Mouse (Mus musculus): Measurements from ENCODE around the gene Ppp5c. TPM values are rescaled to one million over a fixed set of nuclear protein-coding genes. Genes with fewer than 3 reads are reported as not detected.

Ppp5c gene
- polyA plus RNA-seq, 1 experiment from 2014 or later = 112 TPM

DNA sequence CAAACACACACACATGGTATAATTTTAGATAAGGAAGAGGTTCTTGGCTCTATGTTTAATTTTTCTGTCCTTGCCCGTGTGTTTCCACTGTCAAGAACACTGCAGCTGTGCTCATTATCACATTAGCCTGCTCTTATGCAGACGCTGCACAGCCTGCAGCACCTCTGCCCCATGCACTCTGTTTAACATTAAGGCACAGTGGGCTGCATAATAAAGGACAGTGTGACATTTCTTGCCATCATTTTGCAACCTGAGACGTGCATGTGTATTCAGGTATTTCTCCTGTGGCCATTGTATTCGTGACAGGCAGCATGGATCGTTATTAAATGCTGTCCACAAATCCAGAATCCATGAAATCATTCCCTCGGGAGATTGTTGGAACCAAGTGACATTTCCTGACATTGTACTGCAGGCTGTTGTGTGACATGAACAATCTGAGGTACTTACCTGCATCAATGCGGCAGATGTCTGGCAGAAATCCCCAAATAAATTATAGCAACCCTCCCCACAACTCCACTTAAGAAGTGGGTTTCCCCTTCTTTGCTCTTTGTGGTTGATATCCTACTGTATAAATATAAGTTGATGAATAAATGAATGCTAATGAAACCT, 40.1 kb downstream of the Ppp5c start:
- no peaks in the 10 kb centered on the region for H3K9me3 ChIP-seq (ENCODE audit: control insufficient read depth, low read length)
- peak; percentile 51; the same call in 1 of the 2 replicates for ATAC-seq (ENCODE audit: low FRiP score, low TSS enrichment)
- peak; percentile 71 for DNase-seq
- H3K27me3 ChIP-seq (ENCODE audit: control insufficient read depth, insufficient read depth, low read length) = no peaks in the 10 kb centered on the region
- no peaks in the 10 kb centered on the region for H3K36me3 ChIP-seq (ENCODE audit: control insufficient read depth, insufficient read depth, low read length)
- H3K27ac ChIP-seq (replicated peaks; ENCODE audit: low read depth, low read length) = peak overlapping the region; percentile 89
- peak overlapping the region; percentile 33 for H3K4me2 ChIP-seq (ENCODE audit: low read length)
- H3K9ac ChIP-seq (replicated peaks; ENCODE audit: low read length) = peak overlapping the region; percentile 34; the same call in 1 of the 2 replicates
- WGBS = 26% methylated on average over 7 of the region's 7 CpGs
- H3K4me3 ChIP-seq (replicated peaks; ENCODE audit: low read depth, low read length) = no peak overlapping the region
- peaks cover 38% of the 10 kb centered on the region for H3K4me1 ChIP-seq (ENCODE audit: control insufficient read depth, insufficient read depth, low read length)

DNA sequence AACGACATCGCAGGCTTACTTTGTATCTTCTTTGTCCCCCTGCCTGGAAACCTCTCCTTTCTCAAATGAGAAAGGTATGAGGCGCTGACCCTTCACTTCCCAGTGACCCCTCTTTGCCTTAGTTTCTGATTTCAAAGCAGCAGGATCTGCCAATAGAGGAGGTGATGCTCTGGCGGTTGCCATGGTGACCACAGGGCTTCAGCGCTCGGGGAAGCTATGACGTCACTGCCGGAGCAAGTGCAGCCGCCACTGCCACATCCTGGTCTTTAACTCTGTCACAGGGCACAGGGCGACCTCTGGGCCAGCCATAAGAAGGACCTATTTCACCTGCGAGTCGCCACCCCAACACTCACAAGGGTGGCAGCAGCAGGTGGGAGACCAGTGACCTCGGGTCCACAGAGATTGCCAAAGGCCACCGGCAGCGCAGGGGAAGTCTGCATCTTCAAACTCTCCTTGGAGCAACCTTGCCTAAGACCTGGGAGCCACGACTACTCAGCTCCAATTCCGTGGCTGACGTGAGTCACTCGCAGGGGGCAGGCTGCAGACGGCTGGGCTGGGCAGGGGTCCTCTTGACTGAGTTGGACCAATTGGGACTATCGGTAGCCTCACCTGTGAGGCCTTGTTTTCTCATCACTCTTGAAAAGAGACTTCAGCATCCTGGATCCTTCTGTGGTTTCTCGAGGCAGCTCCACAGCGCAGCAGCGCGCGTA, 44.7 kb downstream of the Ppp5c start, which contains the start of gene Gm42372:
Gene Gm42372, plus strand, starts transcription at position 228 of the 710 bp plus-strand sequence.
- peak within 1 kb of the TSS; percentile 86 for H3K4me2 ChIP-seq (ENCODE audit: low read length)
- peak; percentile 96 for DNase-seq

DNA sequence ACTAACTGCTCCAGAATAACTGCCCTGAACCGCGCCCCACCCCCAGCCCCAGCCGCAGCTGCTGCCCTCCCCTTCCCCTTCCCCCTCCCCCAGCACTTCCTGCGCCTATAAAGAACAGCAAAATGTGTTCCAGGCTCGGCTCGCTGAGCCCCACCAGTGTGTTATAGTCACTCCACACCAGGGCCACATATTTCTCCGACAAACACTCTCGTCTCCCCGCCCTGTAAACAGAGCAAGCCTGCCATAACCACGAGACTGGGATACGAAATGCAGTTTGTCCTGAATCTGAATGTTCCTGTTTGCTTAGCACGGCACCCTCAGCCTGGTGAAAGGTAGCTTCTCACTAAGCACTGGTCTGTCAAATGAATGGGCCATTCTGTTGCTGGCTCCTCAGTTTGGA, 47.4 kb downstream of the Ppp5c start:
- Histone ChIP-seq H3K4me2 (ENCODE audit: low read length) (peak overlapping the region; percentile 40), H3K4me3 (replicated peaks; ENCODE audit: low read depth, low read length) (no peak overlapping the region), H3K9me3 (ENCODE audit: control insufficient read depth, low read length) (no peaks in the 10 kb centered on the region), H3K9ac (replicated peaks; ENCODE audit: low read length) (peak overlapping the region; percentile 37; the same call in 1 of the 2 replicates), H3K27me3 (ENCODE audit: control insufficient read depth, insufficient read depth, low read length) (no peaks in the 10 kb centered on the region), H3K27ac (replicated peaks; ENCODE audit: low read depth, low read length) (peak overlapping the region; percentile 55), H3K4me1 (ENCODE audit: control insufficient read depth, insufficient read depth, low read length) (peaks cover 26% of the 10 kb centered on the region; the same call in 1 of the 2 replicates), H3K36me3 (ENCODE audit: control insufficient read depth, insufficient read depth, low read length) (no peaks in the 10 kb centered on the region)
- WGBS = 9% methylated on average over 12 of the region's 12 CpGs
- ATAC-seq (ENCODE audit: low FRiP score, low TSS enrichment) (no peak), DNase-seq (peak; percentile 52)

More for the DNA sequence above, 44.7 kb downstream of the Ppp5c start, which contains the start of gene Gm42372:
- Histone ChIP-seq H3K4me3 (replicated peaks; ENCODE audit: low read depth, low read length) (peak within 1 kb of the TSS; percentile 45), H3K9ac (replicated peaks; ENCODE audit: low read length) (peak within 1 kb of the TSS; percentile 67), H3K9me3 (ENCODE audit: control insufficient read depth, low read length) (no peaks in the 10 kb centered on the region), H3K27ac (replicated peaks; ENCODE audit: low read depth, low read length) (peak within 1 kb of the TSS; percentile 71), H3K4me1 (ENCODE audit: control insufficient read depth, insufficient read depth, low read length) (peaks cover 37% of the 10 kb centered on the region; the same call in 1 of the 2 replicates), H3K36me3 (ENCODE audit: control insufficient read depth, insufficient read depth, low read length) (no peaks in the 10 kb centered on the region), H3K27me3 (ENCODE audit: control insufficient read depth, insufficient read depth, low read length) (no peaks in the 10 kb centered on the region)
- peak; percentile 82 for ATAC-seq (ENCODE audit: low FRiP score, low TSS enrichment)
- 17% methylated on average over 26 of the region's 26 CpGs for WGBS

DNA sequence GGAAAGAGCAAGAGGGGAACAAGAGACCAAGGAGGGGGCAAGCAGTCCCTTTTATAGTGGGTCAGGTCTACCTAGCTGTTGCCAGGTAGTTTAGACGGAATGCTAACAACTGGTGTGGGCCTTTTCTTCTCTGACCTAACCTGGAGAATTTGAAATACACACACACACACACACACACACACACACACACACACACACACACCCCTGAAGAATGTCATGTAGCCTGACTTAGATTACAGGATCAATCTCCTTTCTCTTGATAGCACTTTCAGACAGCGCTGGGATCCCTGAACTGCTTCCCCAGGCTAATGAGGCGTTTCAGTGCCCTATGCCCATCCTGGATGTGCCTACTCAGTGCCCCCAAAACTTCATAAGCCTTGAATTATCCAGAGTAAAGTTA, 49.1 kb downstream of the Ppp5c start:
- Histone ChIP-seq H3K9ac (replicated peaks; ENCODE audit: low read length) (no peak overlapping the region), H3K9me3 (ENCODE audit: control insufficient read depth, low read length) (no peaks in the 10 kb centered on the region), H3K27ac (replicated peaks; ENCODE audit: low read depth, low read length) (no peak overlapping the region), H3K4me1 (ENCODE audit: control insufficient read depth, insufficient read depth, low read length) (peaks cover 22% of the 10 kb centered on the region; the same call in 1 of the 2 replicates), H3K4me2 (ENCODE audit: low read length) (no peak overlapping the region), H3K4me3 (replicated peaks; ENCODE audit: low read depth, low read length) (no peak overlapping the region), H3K27me3 (ENCODE audit: control insufficient read depth, insufficient read depth, low read length) (no peaks in the 10 kb centered on the region), H3K36me3 (ENCODE audit: control insufficient read depth, insufficient read depth, low read length) (no peaks in the 10 kb centered on the region)
- DNase-seq = no peak
- WGBS = 81% methylated on average over 3 of the region's 3 CpGs
- no peak for ATAC-seq (ENCODE audit: low FRiP score, low TSS enrichment)

DNA sequence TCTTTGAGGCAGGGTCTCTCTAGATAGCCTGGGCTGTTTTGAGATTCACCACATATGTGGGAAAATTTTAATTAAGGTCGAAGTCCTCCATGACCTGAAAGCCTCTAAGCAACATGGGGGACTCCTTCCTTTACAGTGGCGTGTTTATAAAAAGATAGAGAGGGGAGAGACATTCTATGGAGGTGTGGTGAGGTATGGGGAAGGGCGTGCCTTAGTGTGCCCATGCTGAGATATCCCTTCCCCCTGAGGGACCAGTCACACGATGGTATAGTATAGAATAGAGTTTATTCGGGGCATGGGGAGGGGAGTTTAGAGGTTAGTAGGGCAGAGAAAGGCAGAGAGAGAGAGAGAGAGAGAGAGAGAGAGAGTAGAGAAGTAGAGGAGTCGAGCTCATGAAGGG, 49.6 kb downstream of the Ppp5c start:
- H3K36me3 ChIP-seq (ENCODE audit: control insufficient read depth, insufficient read depth, low read length) = no peaks in the 10 kb centered on the region
- ATAC-seq (ENCODE audit: low FRiP score, low TSS enrichment) (no peak), DNase-seq (no peak)
- H3K4me3 ChIP-seq (replicated peaks; ENCODE audit: low read depth, low read length) = no peak overlapping the region
- no peak overlapping the region for H3K9ac ChIP-seq (replicated peaks; ENCODE audit: low read length)
- WGBS = 80% methylated on average over 6 of the region's 6 CpGs
- H3K9me3 ChIP-seq (ENCODE audit: control insufficient read depth, low read length) = no peaks in the 10 kb centered on the region
- H3K27ac ChIP-seq (replicated peaks; ENCODE audit: low read depth, low read length) = no peak overlapping the region
- H3K4me1 ChIP-seq (ENCODE audit: control insufficient read depth, insufficient read depth, low read length) = peaks cover 18% of the 10 kb centered on the region; the same call in 1 of the 2 replicates
- no peak overlapping the region for H3K4me2 ChIP-seq (ENCODE audit: low read length)
- no peaks in the 10 kb centered on the region for H3K27me3 ChIP-seq (ENCODE audit: control insufficient read depth, insufficient read depth, low read length)

DNA sequence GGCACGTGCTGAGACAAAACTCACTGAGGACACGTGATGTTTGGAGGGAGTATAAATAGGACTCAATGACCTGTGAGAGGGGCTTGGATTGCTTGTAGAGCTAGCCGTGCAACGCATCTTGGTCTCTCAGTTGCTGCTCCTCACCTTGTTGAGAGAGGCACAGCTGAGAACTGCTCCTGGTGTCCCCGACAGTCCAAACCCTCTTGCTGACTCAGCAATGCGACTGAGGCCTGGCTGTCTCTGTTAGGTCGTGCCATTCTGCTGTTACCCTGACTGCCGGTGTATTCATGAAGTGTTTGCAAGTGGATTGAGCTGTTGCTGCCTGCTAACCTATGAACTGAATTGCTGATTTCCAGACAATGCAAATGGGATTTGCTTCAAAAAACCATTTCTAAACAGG, 51.4 kb downstream of the Ppp5c start:
- no peak overlapping the region for H3K9ac ChIP-seq (replicated peaks; ENCODE audit: low read length)
- ATAC-seq (ENCODE audit: low FRiP score, low TSS enrichment) (no peak), DNase-seq (no peak)
- no peak overlapping the region for H3K4me2 ChIP-seq (ENCODE audit: low read length)
- no peak overlapping the region for H3K27ac ChIP-seq (replicated peaks; ENCODE audit: low read depth, low read length)
- no peaks in the 10 kb centered on the region for H3K9me3 ChIP-seq (ENCODE audit: control insufficient read depth, low read length)
- no peak overlapping the region for H3K4me3 ChIP-seq (replicated peaks; ENCODE audit: low read depth, low read length)
- no peaks in the 10 kb centered on the region for H3K27me3 ChIP-seq (ENCODE audit: control insufficient read depth, insufficient read depth, low read length)
- 56% methylated on average over 8 of the region's 8 CpGs for WGBS
- H3K4me1 ChIP-seq (ENCODE audit: control insufficient read depth, insufficient read depth, low read length) = 0 out of 2 replicates have a peak, but pooled peaks cover 4% of the 10 kb centered on the region
- H3K36me3 ChIP-seq (ENCODE audit: control insufficient read depth, insufficient read depth, low read length) = no peaks in the 10 kb centered on the region

DNA sequence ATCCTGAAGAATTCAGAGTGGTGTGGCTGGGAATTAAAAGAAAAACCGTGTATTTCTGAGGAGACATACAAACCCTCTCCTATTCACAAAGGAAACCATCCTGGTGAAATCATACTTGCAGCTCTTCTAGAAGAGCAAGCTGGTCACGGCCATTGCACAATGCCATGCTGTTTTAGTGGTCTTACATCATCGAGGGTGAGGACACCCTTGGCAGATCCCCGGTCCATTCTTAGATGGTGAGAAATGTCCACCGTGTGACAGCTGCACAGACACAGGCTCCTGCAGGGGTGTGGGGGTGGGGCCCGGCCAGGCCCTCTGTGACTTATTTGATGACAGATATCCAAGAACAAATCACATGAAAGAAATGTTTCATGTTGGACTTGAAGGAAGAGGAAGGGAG, 53.7 kb downstream of the Ppp5c start:
- H3K36me3 ChIP-seq (ENCODE audit: control insufficient read depth, insufficient read depth, low read length) = no peaks in the 10 kb centered on the region
- no peak overlapping the region for H3K9ac ChIP-seq (replicated peaks; ENCODE audit: low read length)
- no peak overlapping the region for H3K27ac ChIP-seq (replicated peaks; ENCODE audit: low read depth, low read length)
- WGBS = 69% methylated on average over 6 of the region's 6 CpGs
- H3K4me1 ChIP-seq (ENCODE audit: control insufficient read depth, insufficient read depth, low read length) = no peaks in the 10 kb centered on the region
- H3K9me3 ChIP-seq (ENCODE audit: control insufficient read depth, low read length) = no peaks in the 10 kb centered on the region
- ATAC-seq (ENCODE audit: low FRiP score, low TSS enrichment) = no peak
- no peak overlapping the region for H3K4me2 ChIP-seq (ENCODE audit: low read length)
- no peak overlapping the region for H3K4me3 ChIP-seq (replicated peaks; ENCODE audit: low read depth, low read length)
- DNase-seq = no peak
- no peaks in the 10 kb centered on the region for H3K27me3 ChIP-seq (ENCODE audit: control insufficient read depth, insufficient read depth, low read length)

DNA sequence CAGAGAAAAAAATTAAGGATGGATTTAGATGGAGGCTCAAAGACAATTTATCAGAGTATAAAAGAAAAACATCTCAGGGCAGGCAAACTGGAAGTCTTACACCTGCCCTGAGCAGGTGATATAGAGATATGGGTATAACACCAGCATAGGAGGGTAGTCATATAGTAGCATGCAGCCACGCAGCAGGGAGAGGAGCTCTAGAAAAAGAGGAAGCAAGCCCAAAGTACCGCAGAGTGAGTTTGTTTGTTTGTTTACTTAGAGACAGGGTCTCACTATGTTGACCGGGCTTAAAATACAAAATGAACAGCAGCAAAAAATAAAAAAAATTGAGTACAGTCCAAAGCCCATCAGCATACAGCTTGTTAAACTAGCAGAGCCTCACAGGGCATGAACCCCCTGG, 56.6 kb downstream of the Ppp5c start:
- ATAC-seq (ENCODE audit: low FRiP score, low TSS enrichment) = no peak
- Histone ChIP-seq H3K27me3 (ENCODE audit: control insufficient read depth, insufficient read depth, low read length) (no peaks in the 10 kb centered on the region), H3K4me2 (ENCODE audit: low read length) (no peak overlapping the region), H3K4me1 (ENCODE audit: control insufficient read depth, insufficient read depth, low read length) (no peaks in the 10 kb centered on the region), H3K9me3 (ENCODE audit: control insufficient read depth, low read length) (no peaks in the 10 kb centered on the region), H3K9ac (replicated peaks; ENCODE audit: low read length) (no peak overlapping the region), H3K4me3 (replicated peaks; ENCODE audit: low read depth, low read length) (no peak overlapping the region), H3K36me3 (ENCODE audit: control insufficient read depth, insufficient read depth, low read length) (no peaks in the 10 kb centered on the region), H3K27ac (replicated peaks; ENCODE audit: low read depth, low read length) (no peak overlapping the region)
- no peak for DNase-seq
- 88% methylated on average over 3 of the region's 3 CpGs for WGBS

Data from midbrain, embryonic 14.5 days (tissue).